Mouse (Mus musculus): ENCODE data around the gene Nphp4.

- TF ChIP-seq CHD2 (IDR thresholded peaks at IDR 0.05; ENCODE audit: low read depth, low read length) (no peak), ZC3H11A (IDR thresholded peaks at IDR 0.05; ENCODE audit: borderline replicate concordance, low read depth, low read length) (no peak), ZNF384 (IDR thresholded peaks at IDR 0.05; ENCODE audit: low read depth, low read length) (no peak)
Measured at GRCm38 (mm10) chr4:152568662-152569395, 92.3 kb downstream of the Nphp4 start.
